9 mouse cellular contexts compared by ENCODE assay signal in genomic region chr10:66994469-66994868, GRCm38 (mm10).
A peak's percentile ranks its signal among the peaks of the same experiment; 100 is the strongest.
DNase-seq lines count a peak whose midpoint lies in the region; ATAC-seq and TF ChIP-seq lines count a peak whose summit lies in the region.
"Had no signal": no experiment of that assay in that cellular context is flagged by ENCODE, and none has a peak within 500 bp of the region (broad histone marks: within the 10 kb centered on the region; RNA-seq: fewer than 3 reads in every experiment).

No protein-coding gene starts in this region.

- no peaks in the 10 kb centered on the region for H3K36me3 ChIP-seq in embryonic facial prominence, embryonic 12.5 days
- H3K36me3 ChIP-seq in embryonic facial prominence, embryonic 10.5 days (replicated peaks), result no peaks in the 10 kb centered on the region
- H3K36me3 ChIP-seq in midbrain, embryonic 10.5 days, result no peaks in the 10 kb centered on the region
- H3K36me3 ChIP-seq in midbrain, embryonic 13.5 days, result no peaks in the 10 kb centered on the region
- no peaks in the 10 kb centered on the region for H3K36me3 ChIP-seq in heart, postnatal 0 days (replicated peaks; ENCODE audit: control insufficient read depth, insufficient read depth, low read length)
- no peaks in the 10 kb centered on the region for H3K36me3 ChIP-seq in stomach, embryonic 15.5 days

- no peak for TF ChIP-seq CTCF in heart, postnatal 0 days (IDR thresholded peaks at IDR 0.05; ENCODE audit: low read depth)

- H3K4me3 ChIP-seq in embryonic facial prominence, embryonic 12.5 days, result no peak overlapping the region
- H3K4me3 ChIP-seq in embryonic facial prominence, embryonic 10.5 days, result no peak overlapping the region
- no peak overlapping the region for H3K4me3 ChIP-seq in midbrain, embryonic 10.5 days
- no peak overlapping the region for H3K4me3 ChIP-seq in midbrain, embryonic 13.5 days (replicated peaks)
- no peak overlapping the region for H3K4me3 ChIP-seq in heart, postnatal 0 days (ENCODE audit: low read depth, low read length)
- no peak overlapping the region for H3K4me3 ChIP-seq in stomach, embryonic 15.5 days (replicated peaks)

- WGBS in embryonic facial prominence, embryonic 12.5 days, result 70% methylated on average over 5 of the region's 5 CpGs
- 78% methylated on average over 5 of the region's 5 CpGs for WGBS in embryonic facial prominence, embryonic 10.5 days
- 80% methylated on average over 5 of the region's 5 CpGs for WGBS in midbrain, embryonic 10.5 days
- 72% methylated on average over 5 of the region's 5 CpGs for WGBS in midbrain, embryonic 13.5 days
- 27% methylated on average over 5 of the region's 5 CpGs for WGBS in heart, postnatal 0 days
- 36% methylated on average over 5 of the region's 5 CpGs for WGBS in stomach, embryonic 15.5 days

- H3K9ac ChIP-seq in embryonic facial prominence, embryonic 12.5 days, result no peak overlapping the region
- no peak overlapping the region for H3K9ac ChIP-seq in midbrain, embryonic 13.5 days (replicated peaks)
- no peak overlapping the region for H3K9ac ChIP-seq in heart, postnatal 0 days (replicated peaks; ENCODE audit: low read depth, low read length)
- H3K9ac ChIP-seq in stomach, embryonic 15.5 days, result no peak overlapping the region

- no peak for DNase-seq in embryonic facial prominence, embryonic 10.5 days (ENCODE audit: low spot score)
- DNase-seq in midbrain, embryonic 10.5 days (ENCODE audit: low spot score), result no peak
- DNase-seq in heart, postnatal 0 days (ENCODE audit: low spot score), result peak; percentile 39
- DNase-seq in urinary bladder, postnatal 36 days (ENCODE audit: low spot score in 2 of 2), result no peak
- DNase-seq in gastrocnemius, postnatal 25 days, result no peak
- DNase-seq: cerebellum, adult 18-20 months had no signal

- no peak for TF ChIP-seq EP300 in heart, postnatal 0 days (IDR thresholded peaks at IDR 0.05; ENCODE audit: low read depth)

- peak; percentile 67; the same call in 1 of the 2 replicates for ATAC-seq in embryonic facial prominence, embryonic 12.5 days (ENCODE audit: insufficient number of reproducible peaks, insufficient read depth, low FRiP score, low TSS enrichment)
- ATAC-seq in midbrain, embryonic 13.5 days, result no peak
- peak; percentile 79 for ATAC-seq in heart, postnatal 0 days (ENCODE audit: insufficient read depth, low read depth)
- peak; percentile 35; the same call in 1 of the 2 replicates for ATAC-seq in stomach, embryonic 15.5 days (ENCODE audit: insufficient read depth, low FRiP score, low read depth)

- no peaks in the 10 kb centered on the region for H3K27me3 ChIP-seq in embryonic facial prominence, embryonic 12.5 days
- H3K27me3 ChIP-seq in embryonic facial prominence, embryonic 10.5 days (replicated peaks; ENCODE audit: low read depth, poor library complexity, severe bottlenecking), result no peaks in the 10 kb centered on the region
- H3K27me3 ChIP-seq in midbrain, embryonic 10.5 days (ENCODE audit: low read depth, poor library complexity, severe bottlenecking), result no peaks in the 10 kb centered on the region
- no peaks in the 10 kb centered on the region for H3K27me3 ChIP-seq in midbrain, embryonic 13.5 days
- H3K27me3 ChIP-seq in heart, postnatal 0 days (ENCODE audit: control insufficient read depth, insufficient read depth, low read length), result no peaks in the 10 kb centered on the region
- no peaks in the 10 kb centered on the region for H3K27me3 ChIP-seq in stomach, embryonic 15.5 days (replicated peaks)

- peaks cover 8% of the 10 kb centered on the region for H3K4me1 ChIP-seq in embryonic facial prominence, embryonic 12.5 days
- peaks cover 11% of the 10 kb centered on the region; the same call in 1 of the 2 replicates for H3K4me1 ChIP-seq in embryonic facial prominence, embryonic 10.5 days
- H3K4me1 ChIP-seq in midbrain, embryonic 10.5 days, result peaks cover 11% of the 10 kb centered on the region
- peaks cover 11% of the 10 kb centered on the region for H3K4me1 ChIP-seq in midbrain, embryonic 13.5 days (replicated peaks)
- peaks cover 14% of the 10 kb centered on the region for H3K4me1 ChIP-seq in heart, postnatal 0 days (ENCODE audit: control insufficient read depth, insufficient read depth)
- H3K4me1 ChIP-seq in stomach, embryonic 15.5 days, result peaks cover 11% of the 10 kb centered on the region; the same call in 1 of the 2 replicates

- peaks cover 5% of the 10 kb centered on the region; the same call in 1 of the 2 replicates for H3K9me3 ChIP-seq in embryonic facial prominence, embryonic 12.5 days
- H3K9me3 ChIP-seq in embryonic facial prominence, embryonic 10.5 days, result peaks cover 6% of the 10 kb centered on the region
- H3K9me3 ChIP-seq in midbrain, embryonic 10.5 days (replicated peaks), result peaks cover 10% of the 10 kb centered on the region
- no peaks in the 10 kb centered on the region for H3K9me3 ChIP-seq in midbrain, embryonic 13.5 days
- H3K9me3 ChIP-seq in heart, postnatal 0 days (replicated peaks; ENCODE audit: control insufficient read depth, low read length), result 0 out of 2 replicates have a peak, but pooled peaks cover 3% of the 10 kb centered on the region
- H3K9me3 ChIP-seq in stomach, embryonic 15.5 days, result no peaks in the 10 kb centered on the region

- no peak overlapping the region for H3K4me2 ChIP-seq in embryonic facial prominence, embryonic 12.5 days (replicated peaks)
- no peak overlapping the region for H3K4me2 ChIP-seq in midbrain, embryonic 13.5 days (replicated peaks)
- no peak overlapping the region for H3K4me2 ChIP-seq in heart, postnatal 0 days (ENCODE audit: low read depth, low read length)
- H3K4me2 ChIP-seq in stomach, embryonic 15.5 days, result no peak overlapping the region

- peak overlapping the region; percentile 60; the same call in 1 of the 2 replicates for H3K27ac ChIP-seq in embryonic facial prominence, embryonic 12.5 days
- no peak overlapping the region; the same call in 1 of the 2 replicates for H3K27ac ChIP-seq in embryonic facial prominence, embryonic 10.5 days (replicated peaks)
- H3K27ac ChIP-seq in midbrain, embryonic 10.5 days (replicated peaks), result peak overlapping the region; percentile 38; the same call in 1 of the 2 replicates
- H3K27ac ChIP-seq in midbrain, embryonic 13.5 days, result no peak overlapping the region
- peak overlapping the region; percentile 51 for H3K27ac ChIP-seq in heart, postnatal 0 days (ENCODE audit: low read depth)
- peak overlapping the region; percentile 44; the same call in 1 of the 2 replicates for H3K27ac ChIP-seq in stomach, embryonic 15.5 days

Comparison
In these comparisons a context has a peak if more than half of its experiments do, and no peak if none do; other contexts are left out.
1. H3K27ac ChIP-seq: peak in embryonic facial prominence, embryonic 12.5 days (single experiment), midbrain, embryonic 10.5 days (single experiment), heart, postnatal 0 days (single experiment) and stomach, embryonic 15.5 days (single experiment); none in embryonic facial prominence, embryonic 10.5 days (single experiment) and midbrain, embryonic 13.5 days (single experiment).